Mouse (Mus musculus): Measurements from ENCODE around the gene Ftl1-ps1.

Gene Ftl1-ps1

DNA sequence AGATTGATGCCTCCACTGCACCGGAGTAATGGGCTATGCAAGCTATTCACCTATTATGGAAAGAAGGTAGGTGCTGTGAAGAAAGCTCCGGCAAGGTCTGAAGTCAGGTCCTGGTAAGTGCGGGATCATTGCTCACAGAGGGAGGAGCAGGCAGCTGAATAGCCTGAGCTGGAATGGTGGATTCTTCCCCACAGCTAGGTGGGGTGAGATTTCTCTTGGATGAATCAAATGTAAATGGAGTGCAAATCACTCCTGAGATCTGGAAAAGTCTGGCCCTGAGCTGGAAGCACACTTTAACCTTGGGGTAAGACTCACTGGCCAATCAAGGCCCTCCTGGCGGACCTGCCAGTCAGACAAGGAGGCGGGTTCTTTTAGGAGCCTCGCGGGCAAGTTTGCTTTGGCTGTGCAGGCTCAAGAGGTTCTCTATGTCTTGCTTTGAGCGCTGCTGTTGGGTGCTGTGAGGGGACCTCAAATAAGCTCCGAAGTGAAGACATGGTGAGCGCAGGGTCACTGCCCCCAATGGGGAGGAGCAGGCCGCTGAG, at the start of gene Ftl1-ps1:
Gene Ftl1-ps1, plus strand, starts transcription at position 397 of the 542 bp plus-strand sequence.
- peak; percentile 9 to 35 for DNase-seq

GRCm38 (mm10) chr13:74350435-74350906, 49.0 kb upstream of the Ftl1-ps1 start:
- DNase-seq, result no peak

- DNase-seq, result no peak
Observed at GRCm38 (mm10) chr13:74356491-74356890, 43.0 kb upstream of the Ftl1-ps1 start.

- DNase-seq, result no peak
Observed at GRCm38 (mm10) chr13:74362218-74362617, 37.3 kb upstream of the Ftl1-ps1 start.

DNA sequence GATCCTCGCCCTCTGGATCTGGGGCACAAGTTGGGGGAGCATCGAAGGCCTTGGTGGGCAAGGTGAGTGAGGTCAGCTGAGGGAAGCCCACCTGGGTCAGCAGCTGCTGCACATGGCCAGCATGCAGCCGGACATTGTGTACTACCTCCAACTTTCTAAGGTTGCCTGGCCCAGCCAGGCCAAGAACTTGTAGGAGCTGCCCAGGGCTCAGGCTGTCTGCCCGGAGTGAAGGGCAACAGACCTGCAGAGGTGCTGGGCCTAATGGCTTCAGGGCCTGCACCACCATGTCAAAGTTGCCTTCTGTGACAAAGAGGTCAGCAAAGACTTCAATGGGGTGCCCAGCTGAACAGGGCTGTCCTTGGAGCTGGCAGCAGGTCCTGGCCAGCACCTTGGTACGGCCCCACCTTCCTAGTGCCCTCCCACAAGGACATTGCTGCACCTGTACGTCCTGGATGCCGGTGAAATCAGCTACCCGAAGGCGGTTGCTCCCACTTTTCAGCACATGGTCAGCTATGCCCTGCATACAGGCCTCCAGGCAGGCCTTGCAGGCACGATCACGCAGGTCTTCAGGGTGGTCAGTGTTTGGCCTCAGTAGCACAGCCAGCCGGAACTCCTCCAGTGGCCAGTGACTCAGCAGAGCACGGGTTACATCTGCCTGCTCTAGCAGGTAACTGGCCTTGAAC, 36.2 kb upstream of the Ftl1-ps1 start:
- DNase-seq, result peak; percentile 20 to 30

DNA sequence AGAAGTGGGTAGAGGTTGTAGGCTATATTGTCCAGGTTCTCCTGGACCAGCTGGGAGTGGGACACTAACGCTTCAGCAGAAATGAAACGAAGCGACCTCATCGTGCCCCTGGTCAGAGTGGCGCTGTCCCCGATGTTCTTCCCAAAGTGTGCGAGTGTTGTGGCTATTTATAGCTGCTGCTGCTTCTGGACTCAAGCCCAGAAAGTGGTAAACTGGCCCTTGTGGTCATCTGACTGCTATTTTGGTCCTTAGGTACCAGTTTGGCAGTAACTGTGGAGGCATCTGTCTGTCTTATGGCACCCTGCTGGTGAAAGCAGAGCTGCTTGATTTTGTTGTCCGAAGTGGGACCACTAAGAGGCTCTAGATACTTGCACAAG, 35.6 kb upstream of the Ftl1-ps1 start, which contains the start of gene Lrrc14b:
Gene Lrrc14b, minus strand, starts transcription at position 147 of the 377 bp plus-strand sequence.
- peak; percentile 54 to 55 for DNase-seq

DNA sequence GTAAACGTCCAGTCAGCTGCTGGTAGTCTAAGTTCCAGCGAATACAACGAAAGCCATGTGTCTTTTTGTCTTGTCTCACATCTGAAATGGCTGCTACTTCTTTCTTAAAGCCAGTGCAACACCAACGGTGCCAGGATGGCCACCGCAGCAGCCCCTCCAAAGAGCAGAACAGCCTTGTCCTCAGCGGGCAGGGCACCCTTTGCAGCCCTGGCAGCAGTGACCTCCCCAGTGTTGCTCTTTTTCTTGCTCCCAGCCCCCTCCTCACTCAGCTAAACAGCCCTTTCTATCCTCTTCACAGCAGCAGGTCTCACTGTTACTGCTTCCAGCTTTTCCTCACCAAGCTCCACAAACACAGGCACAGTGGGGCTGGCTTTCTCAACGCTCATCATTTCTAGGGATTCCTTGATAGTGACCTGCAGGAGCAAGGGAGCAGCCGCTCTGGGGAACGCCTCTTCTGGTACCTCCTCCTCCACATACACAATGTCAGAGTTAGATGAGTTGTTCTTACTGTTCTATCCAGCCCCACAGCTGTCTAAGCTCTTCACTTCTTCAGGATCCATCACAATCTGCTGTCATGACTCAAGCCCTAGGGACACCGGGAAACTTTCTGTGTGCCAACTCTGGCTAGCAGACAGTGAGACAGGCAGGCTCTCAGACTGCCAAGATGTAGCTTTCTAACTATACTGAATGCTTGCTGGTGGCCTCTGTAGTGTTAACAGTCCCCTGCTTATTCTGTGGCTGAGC, 17.8 kb upstream of the Ftl1-ps1 start:
- DNase-seq, result no peak

DNA sequence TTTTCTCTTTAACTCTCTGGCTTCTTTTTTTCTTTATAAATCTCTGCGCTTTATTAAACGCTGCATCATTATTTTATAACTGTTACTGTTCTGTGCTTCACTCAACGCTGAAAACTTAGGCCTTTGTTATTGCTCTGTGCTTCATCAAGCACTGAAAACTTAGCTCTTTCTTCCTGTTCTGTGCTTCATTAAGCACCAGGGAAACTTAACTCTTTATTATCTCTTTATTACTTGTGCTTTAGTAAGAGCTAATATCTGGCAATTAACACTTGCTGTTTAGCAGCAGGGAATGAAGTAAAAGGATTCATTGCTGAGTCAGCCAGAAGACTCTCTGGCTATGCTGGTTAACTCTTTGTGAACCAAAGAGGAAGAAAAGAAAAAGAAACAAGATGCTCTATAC, 17.2 kb upstream of the Ftl1-ps1 start:
- DNase-seq, result no peak

- DNase-seq, result no peak
Observed at GRCm38 (mm10) chr13:74389730-74390129, 9.8 kb upstream of the Ftl1-ps1 start.

DNA sequence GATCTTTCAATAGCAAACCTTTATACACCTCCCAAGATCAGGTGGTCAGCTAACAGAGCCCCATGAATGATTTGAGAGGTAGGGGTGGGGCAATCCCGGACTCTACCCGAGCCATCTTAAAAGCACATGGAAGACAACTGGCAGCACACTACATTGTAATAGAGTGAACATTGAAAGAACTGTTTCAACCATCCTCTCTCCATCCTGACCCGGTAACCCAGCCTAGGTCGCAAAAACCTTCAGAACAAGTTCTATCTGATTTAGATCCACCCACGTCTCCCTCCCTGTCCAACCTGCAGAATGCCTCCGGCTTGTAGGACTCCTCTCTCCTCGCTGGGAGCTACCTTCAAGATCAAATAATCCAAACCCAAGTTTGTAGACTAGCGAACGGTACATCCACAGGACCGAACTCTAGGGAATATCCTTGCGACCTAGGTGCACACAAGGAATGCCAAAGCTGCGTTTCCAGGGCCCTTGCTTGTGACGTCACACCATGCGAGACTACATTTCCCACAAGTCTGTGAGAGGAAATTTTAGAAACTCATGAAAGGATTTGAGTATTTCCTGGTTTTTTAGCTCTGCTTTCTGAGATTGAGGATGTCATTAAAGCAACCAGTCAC, 9.0 kb upstream of the Ftl1-ps1 start, which contains the start of gene Zfp72:
Gene Zfp72, minus strand, starts transcription at position 466 of the 620 bp plus-strand sequence.
- DNase-seq, result peak; percentile 83 to 85

DNA sequence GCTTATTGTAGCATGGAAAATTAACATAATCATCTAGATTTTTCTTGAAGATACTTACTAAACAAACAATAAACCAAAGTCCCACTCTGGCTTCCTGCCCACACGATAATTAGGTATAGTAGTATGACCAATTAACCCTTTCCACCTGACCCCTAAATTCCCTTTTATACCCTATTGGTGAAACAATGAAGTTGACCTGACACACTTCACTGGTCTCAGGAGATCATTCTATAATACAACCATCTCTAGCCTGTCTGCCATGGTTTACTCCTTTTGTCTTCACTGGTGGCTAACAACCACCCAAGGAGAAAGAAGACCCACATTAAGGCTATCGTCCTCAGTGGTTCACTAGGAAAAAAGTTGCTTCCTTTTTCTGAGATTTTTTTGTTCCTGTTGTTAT, 8.3 kb upstream of the Ftl1-ps1 start:
- no peak for DNase-seq

DNA sequence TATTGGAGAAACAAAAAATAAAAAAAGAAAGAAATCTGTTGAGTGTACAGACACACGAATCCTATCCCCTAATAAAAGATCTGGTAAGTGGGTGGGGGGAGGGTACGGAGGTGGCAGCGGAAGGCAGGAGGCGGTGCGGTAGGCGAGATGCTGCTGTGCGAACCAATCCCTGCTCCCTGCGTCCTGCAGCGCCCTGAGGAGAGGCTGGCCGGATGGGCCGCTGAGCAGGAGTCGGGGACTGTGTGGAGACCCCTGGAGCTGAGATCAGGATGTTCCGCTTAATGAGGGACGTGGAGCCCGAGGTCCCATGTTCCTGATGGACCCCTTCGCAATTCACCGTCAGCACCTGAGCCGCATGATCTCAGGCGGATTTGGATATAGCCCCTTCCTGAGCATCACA, 40.4 kb downstream of the Ftl1-ps1 start:
- DNase-seq, result no peak
